Mouse (Mus musculus): ENCODE data around the gene Gm42417. TPM values are rescaled to one million over a fixed set of nuclear protein-coding genes. Genes with fewer than 3 reads are reported as not detected.

The Gm42417 gene
- polyA plus RNA-seq, 1 experiment from 2014 or later: 0.29 TPM

DNA sequence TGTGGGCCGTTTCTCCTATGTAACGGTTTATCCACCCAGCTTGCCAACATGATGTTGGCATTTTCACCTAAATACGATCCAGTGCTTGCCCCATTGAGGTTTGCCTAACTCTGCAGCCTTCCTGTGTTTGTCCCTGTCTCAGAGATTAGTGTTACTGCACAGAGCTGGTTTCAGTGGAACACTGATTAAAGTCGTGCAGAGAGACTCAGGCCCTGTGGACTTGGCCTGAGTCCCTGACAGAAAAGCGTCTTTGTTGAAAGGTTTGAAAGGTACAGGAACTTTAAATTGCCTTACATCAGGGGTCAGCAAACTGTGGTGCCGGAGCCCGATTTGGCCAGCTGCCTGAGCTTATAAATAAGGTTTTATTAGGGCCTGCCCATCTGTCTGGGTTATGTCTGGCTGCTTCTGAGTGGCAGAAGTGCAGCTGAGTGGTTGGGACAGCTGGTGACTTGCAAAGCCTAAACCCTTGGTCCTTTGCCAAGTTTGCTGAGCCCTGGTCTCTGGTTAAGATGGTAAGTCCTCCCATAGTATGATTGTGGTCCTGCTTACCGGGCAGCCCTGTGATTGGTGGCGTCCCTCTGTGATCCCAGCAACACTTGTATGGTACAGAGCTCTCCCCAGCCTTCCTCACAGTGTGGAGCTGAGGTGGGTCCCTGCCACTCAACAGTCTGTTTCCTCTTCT, 15.8 kb downstream of the Gm42417 start:
- H3K36me3 ChIP-seq (ENCODE audit: control insufficient read depth, insufficient read depth, low read length): peaks cover 43% of the 10 kb centered on the region
- no peaks in the 10 kb centered on the region for H3K4me1 ChIP-seq (replicated peaks; ENCODE audit: control insufficient read depth, insufficient read depth, low read length)
- 60% methylated on average over 9 of the region's 9 CpGs for WGBS
- ATAC-seq (ENCODE audit: low read depth): peak; percentile 41; the same call in 1 of the 2 replicates
- 0 out of 2 replicates have a peak overlapping the region, but pooled peaks have one; percentile 21 for H3K9ac ChIP-seq (ENCODE audit: low read length)
- no peak overlapping the region for H3K4me3 ChIP-seq (ENCODE audit: low read length)
- no peaks in the 10 kb centered on the region for H3K27me3 ChIP-seq (ENCODE audit: control insufficient read depth, insufficient read depth, low read depth, low read length)
- no peak overlapping the region for H3K27ac ChIP-seq (ENCODE audit: low read length)
- H3K9me3 ChIP-seq (ENCODE audit: control insufficient read depth, low read length): no peaks in the 10 kb centered on the region
- H3K4me2 ChIP-seq (ENCODE audit: low read depth, low read length): no peak overlapping the region

DNA sequence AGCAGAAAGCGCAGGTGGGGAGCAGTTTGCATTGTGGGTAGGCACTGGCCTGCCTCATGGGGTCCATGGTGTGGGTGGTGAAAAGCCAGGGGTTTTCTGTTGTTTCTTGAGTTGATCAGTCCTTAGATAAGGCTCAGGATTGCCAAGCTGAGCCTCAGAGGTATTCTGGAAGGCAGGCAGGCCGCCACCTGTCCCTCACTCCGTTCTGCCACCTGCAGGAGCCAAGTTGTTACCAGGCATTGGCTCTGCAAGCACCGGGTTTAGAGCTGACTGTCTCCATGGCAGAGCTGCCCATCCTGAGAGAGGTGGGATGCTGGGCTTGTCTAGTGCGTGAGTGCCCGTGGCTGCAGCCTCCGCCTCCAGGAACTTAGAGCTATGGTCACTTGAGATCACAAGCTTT, 17.0 kb downstream of the Gm42417 start:
- Histone ChIP-seq H3K9ac (ENCODE audit: low read length) (no peak overlapping the region), H3K27ac (ENCODE audit: low read length) (no peak overlapping the region)
- WGBS: 89% methylated on average over 7 of the region's 7 CpGs

DNA sequence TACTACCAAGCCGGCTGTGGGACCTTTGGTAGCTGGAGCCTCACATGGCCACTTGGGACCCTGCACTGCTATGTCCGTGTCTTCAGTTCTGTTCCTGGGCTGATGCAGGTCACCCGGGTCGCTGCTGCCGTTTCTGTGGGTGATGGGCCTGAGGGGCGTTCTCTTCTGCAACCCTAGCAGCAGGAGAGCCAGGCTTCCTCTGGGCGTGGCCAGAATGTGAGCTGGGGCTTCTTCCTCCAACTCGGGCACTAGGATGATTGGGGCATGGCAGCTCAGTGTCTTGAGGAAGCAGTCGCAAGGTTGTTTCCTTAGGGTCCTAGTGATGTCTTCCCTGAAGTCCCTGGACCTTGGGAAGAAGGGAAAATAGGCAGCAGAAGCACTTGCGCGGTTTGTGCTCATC, 19.6 kb downstream of the Gm42417 start:
- no peak for ATAC-seq (ENCODE audit: low read depth)
- Histone ChIP-seq H3K36me3 (ENCODE audit: control insufficient read depth, insufficient read depth, low read length) (peaks cover 30% of the 10 kb centered on the region), H3K4me2 (ENCODE audit: low read depth, low read length) (no peak overlapping the region), H3K27me3 (ENCODE audit: control insufficient read depth, insufficient read depth, low read depth, low read length) (no peaks in the 10 kb centered on the region), H3K9ac (ENCODE audit: low read length) (no peak overlapping the region), H3K4me1 (replicated peaks; ENCODE audit: control insufficient read depth, insufficient read depth, low read length) (peaks cover 4% of the 10 kb centered on the region), H3K9me3 (ENCODE audit: control insufficient read depth, low read length) (no peaks in the 10 kb centered on the region), H3K4me3 (ENCODE audit: low read length) (no peak overlapping the region), H3K27ac (ENCODE audit: low read length) (no peak overlapping the region)
- WGBS: 72% methylated on average over 11 of the region's 11 CpGs

More for the DNA sequence above, 17.0 kb downstream of the Gm42417 start:
- Histone ChIP-seq H3K4me2 (ENCODE audit: low read depth, low read length) (no peak overlapping the region), H3K4me3 (ENCODE audit: low read length) (no peak overlapping the region), H3K9me3 (ENCODE audit: control insufficient read depth, low read length) (no peaks in the 10 kb centered on the region), H3K4me1 (replicated peaks; ENCODE audit: control insufficient read depth, insufficient read depth, low read length) (no peaks in the 10 kb centered on the region), H3K36me3 (ENCODE audit: control insufficient read depth, insufficient read depth, low read length) (peaks cover 43% of the 10 kb centered on the region), H3K27me3 (ENCODE audit: control insufficient read depth, insufficient read depth, low read depth, low read length) (no peaks in the 10 kb centered on the region)
- ATAC-seq (ENCODE audit: low read depth): no peak

DNA sequence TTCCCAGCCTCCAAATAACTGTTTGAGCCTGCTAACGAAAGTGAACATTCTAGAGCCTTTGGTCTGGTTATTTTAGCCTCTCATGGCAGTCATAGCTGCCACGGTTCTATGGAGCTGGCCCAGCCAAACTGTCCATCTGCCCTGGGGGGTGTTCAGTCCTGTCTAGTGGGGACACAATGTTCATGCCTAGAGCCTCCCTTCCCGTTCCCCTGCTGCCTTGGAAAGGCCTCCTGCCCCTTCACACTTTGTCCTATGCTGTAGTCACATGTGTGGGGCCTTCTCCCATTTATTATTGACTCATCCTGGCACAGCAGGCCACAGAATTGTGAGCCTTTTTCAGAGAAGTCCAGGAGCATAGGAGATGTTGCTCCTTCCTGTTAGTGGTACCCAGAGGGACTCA, 21.0 kb downstream of the Gm42417 start:
- ATAC-seq (ENCODE audit: low read depth): no peak
- H3K36me3 ChIP-seq (ENCODE audit: control insufficient read depth, insufficient read depth, low read length): peaks cover 28% of the 10 kb centered on the region
- WGBS: 80% methylated on average over 3 of the region's 3 CpGs
- H3K27me3 ChIP-seq (ENCODE audit: control insufficient read depth, insufficient read depth, low read depth, low read length): no peaks in the 10 kb centered on the region
- no peak overlapping the region for H3K27ac ChIP-seq (ENCODE audit: low read length)
- H3K4me1 ChIP-seq (replicated peaks; ENCODE audit: control insufficient read depth, insufficient read depth, low read length): peaks cover 16% of the 10 kb centered on the region
- H3K4me2 ChIP-seq (ENCODE audit: low read depth, low read length): no peak overlapping the region
- H3K9me3 ChIP-seq (ENCODE audit: control insufficient read depth, low read length): no peaks in the 10 kb centered on the region
- H3K9ac ChIP-seq (ENCODE audit: low read length): no peak overlapping the region
- no peak overlapping the region for H3K4me3 ChIP-seq (ENCODE audit: low read length)

DNA sequence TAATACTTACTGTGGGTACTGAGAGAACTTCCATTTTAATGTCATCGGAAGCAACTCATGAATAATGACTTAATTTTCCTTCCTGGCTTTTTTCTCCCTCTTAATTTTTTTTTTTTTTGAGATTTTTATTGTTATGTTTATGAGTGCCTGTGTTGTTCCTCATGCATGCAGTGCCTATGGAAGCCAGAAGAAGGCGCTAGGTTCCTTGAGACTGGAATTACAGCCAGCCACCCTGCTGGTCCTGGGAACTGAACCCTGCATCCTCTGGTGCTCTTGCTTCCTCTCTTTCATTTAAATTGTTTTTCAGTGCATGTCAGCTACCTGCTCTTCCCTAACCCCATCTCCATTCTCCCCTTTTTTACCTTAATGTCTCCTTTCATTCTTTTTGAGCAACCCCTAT, 25.5 kb downstream of the Gm42417 start:
- Histone ChIP-seq H3K9me3 (ENCODE audit: control insufficient read depth, low read length) (no peaks in the 10 kb centered on the region), H3K27ac (ENCODE audit: low read length) (no peak overlapping the region), H3K27me3 (ENCODE audit: control insufficient read depth, insufficient read depth, low read depth, low read length) (no peaks in the 10 kb centered on the region), H3K4me1 (replicated peaks; ENCODE audit: control insufficient read depth, insufficient read depth, low read length) (peaks cover 21% of the 10 kb centered on the region), H3K4me2 (ENCODE audit: low read depth, low read length) (peak overlapping the region; percentile 83), H3K36me3 (ENCODE audit: control insufficient read depth, insufficient read depth, low read length) (no peaks in the 10 kb centered on the region; the same call in 1 of the 2 replicates), H3K9ac (ENCODE audit: low read length) (no peak overlapping the region), H3K4me3 (ENCODE audit: low read length) (peak overlapping the region; percentile 90)
- ATAC-seq (ENCODE audit: low read depth): no peak
- WGBS: 48% methylated on average over 2 of the region's 2 CpGs

DNA sequence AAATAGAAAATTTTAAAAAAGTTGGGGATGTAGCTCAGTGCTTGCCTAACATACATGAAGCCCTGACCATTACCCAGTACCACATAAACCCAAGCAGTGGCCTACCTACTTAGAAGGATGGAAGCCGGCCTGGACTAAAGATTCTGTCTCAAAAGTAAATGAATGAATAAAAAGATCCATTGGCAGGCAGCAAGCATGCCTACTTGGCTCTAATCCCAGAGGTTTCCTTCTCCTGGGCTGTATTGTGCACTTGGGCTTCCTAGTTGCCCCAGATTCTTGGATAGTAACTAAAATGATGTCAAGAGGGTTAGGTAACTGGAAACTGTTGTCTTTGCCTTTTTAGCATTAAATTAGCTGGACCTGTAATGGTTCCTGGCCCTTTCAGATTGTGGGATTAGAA, 25.9 kb downstream of the Gm42417 start:
- Histone ChIP-seq H3K9ac (ENCODE audit: low read length) (peak overlapping the region; percentile 13), H3K36me3 (ENCODE audit: control insufficient read depth, insufficient read depth, low read length) (no peaks in the 10 kb centered on the region), H3K9me3 (ENCODE audit: control insufficient read depth, low read length) (no peaks in the 10 kb centered on the region), H3K4me1 (replicated peaks; ENCODE audit: control insufficient read depth, insufficient read depth, low read length) (peaks cover 21% of the 10 kb centered on the region), H3K27ac (ENCODE audit: low read length) (no peak overlapping the region), H3K4me2 (ENCODE audit: low read depth, low read length) (peak overlapping the region; percentile 83), H3K4me3 (ENCODE audit: low read length) (peak overlapping the region; percentile 90), H3K27me3 (ENCODE audit: control insufficient read depth, insufficient read depth, low read depth, low read length) (no peaks in the 10 kb centered on the region)
- ATAC-seq (ENCODE audit: low read depth): no peak
- whole genome bisulfite sequencing: 0% methylated on average over 1 of the region's 1 CpGs

DNA sequence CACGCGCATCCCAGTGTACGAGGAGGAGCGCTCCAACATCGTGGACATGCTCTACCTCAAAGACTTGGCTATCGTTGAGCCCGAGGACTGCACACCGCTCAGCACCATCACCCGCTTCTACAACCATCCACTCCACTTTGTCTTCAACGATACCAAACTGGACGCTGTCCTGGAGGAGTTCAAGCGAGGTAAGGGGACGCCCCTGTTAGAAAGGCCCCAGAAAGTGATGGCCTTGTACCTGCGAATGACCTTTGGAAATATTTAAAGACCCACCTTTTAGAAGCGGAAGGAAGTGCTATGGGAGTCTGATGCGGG, 26.3 kb downstream of the Gm42417 start:
- ATAC-seq (ENCODE audit: low read depth): no peak
- Histone ChIP-seq H3K27me3 (ENCODE audit: control insufficient read depth, insufficient read depth, low read depth, low read length) (no peaks in the 10 kb centered on the region), H3K27ac (ENCODE audit: low read length) (no peak overlapping the region), H3K4me1 (replicated peaks; ENCODE audit: control insufficient read depth, insufficient read depth, low read length) (peaks cover 21% of the 10 kb centered on the region), H3K4me3 (ENCODE audit: low read length) (peak overlapping the region; percentile 90), H3K9ac (ENCODE audit: low read length) (peak overlapping the region; percentile 86), H3K4me2 (ENCODE audit: low read depth, low read length) (peak overlapping the region; percentile 83), H3K9me3 (ENCODE audit: control insufficient read depth, low read length) (no peaks in the 10 kb centered on the region), H3K36me3 (ENCODE audit: control insufficient read depth, insufficient read depth, low read length) (no peaks in the 10 kb centered on the region)
- under 1% methylated on average over 16 of the region's 16 CpGs for WGBS

DNA sequence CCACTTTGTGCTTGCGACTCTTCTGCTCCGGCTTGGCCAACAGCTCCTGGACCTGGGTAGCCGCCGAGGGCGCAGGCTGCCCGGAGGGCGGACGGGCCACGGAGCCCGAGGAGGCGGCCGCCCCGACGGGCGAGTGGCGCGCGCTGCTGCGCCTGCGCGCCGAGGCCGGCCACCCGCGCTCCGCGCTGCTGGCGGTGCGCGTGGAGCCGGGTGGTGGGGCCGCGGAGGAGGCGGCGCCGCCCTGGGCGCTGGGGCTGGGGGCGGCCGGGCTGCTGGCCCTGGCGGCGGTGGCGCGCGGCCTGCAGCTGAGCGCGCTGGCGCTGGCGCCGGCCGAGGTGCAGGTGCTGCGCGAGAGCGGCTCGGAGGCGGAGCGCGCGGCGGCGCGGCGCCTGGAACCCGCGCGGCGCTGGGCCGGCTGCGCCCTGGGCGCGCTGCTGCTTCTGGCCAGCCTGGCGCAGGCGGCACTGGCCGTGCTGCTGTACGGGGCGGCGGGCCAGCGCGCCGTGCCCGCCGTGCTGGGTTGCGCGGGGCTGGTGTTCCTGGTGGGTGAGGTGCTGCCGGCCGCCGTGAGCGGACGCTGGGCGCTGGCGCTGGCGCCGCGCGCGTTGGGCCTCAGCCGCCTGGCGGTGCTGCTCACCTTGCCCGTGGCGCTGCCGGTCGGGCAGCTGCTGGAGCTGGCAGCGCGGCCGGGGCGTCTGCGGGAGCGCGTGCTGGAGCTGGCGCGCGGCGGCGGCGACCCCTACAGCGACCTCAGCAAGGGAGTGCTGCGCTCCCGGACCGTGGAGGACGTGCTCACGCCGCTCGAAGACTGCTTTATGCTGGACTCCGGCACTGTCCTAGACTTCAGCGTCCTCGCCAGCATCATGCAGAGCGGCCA, 26.9 kb downstream of the Gm42417 start:
- H3K9me3 ChIP-seq (ENCODE audit: control insufficient read depth, low read length): no peaks in the 10 kb centered on the region
- peaks cover 21% of the 10 kb centered on the region for H3K4me1 ChIP-seq (replicated peaks; ENCODE audit: control insufficient read depth, insufficient read depth, low read length)
- H3K36me3 ChIP-seq (ENCODE audit: control insufficient read depth, insufficient read depth, low read length): no peaks in the 10 kb centered on the region
- peak overlapping the region; percentile 86 for H3K9ac ChIP-seq (ENCODE audit: low read length)
- H3K4me3 ChIP-seq (ENCODE audit: low read length): peak overlapping the region; percentile 90
- peak overlapping the region; percentile 97 for H3K27ac ChIP-seq (ENCODE audit: low read length)
- 0% methylated on average over 55 of the region's 126 CpGs for WGBS
- peak overlapping the region; percentile 83 for H3K4me2 ChIP-seq (ENCODE audit: low read depth, low read length)
- ATAC-seq (ENCODE audit: low read depth): peak; percentile 61
- H3K27me3 ChIP-seq (ENCODE audit: control insufficient read depth, insufficient read depth, low read depth, low read length): no peaks in the 10 kb centered on the region

DNA sequence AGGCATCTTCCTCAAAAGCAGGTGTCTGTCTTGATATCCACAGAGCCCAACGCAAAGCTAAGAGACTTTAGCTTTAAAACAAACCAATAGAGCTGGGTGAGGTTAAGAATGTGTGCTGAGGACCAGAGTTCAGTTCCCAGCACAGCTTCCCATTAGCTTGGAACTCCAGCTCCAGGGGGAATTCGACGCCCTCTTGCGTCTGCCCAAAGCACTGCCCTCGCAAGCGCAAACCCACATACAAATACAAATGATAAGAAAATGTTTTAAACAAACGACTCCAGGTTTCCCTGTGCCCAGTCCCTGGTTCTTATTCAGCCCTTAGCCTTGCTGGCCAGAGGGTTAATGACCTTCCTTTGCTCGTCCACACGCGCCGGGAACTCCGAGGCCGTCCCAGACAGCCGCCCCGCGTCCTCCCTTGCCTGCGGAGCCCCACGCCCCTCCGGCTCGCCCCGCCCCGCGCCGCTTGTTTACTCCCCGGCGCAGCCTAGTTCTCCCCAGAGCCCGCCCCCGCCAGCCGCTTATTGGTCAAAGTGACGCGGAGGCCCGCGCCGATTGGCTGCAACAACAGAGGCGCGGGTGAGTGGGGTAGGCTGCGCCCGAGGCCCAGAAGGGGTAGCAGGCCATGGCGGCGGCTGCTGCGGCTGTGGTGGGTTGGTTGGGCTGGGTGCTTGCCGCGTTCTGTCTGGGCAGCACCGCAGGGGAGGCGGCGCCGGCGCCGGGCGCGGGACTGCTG, 27.8 kb downstream of the Gm42417 start, which contains the start of gene Cnnm3:
Gene Cnnm3, plus strand, starts transcription at position 579 of the 733 bp plus-strand sequence.
- Histone ChIP-seq H3K9me3 (ENCODE audit: control insufficient read depth, low read length) (no peaks in the 10 kb centered on the region), H3K27me3 (ENCODE audit: control insufficient read depth, insufficient read depth, low read depth, low read length) (no peaks in the 10 kb centered on the region), H3K9ac (ENCODE audit: low read length) (peak within 1 kb of the TSS; percentile 86), H3K36me3 (ENCODE audit: control insufficient read depth, insufficient read depth, low read length) (no peaks in the 10 kb centered on the region), H3K27ac (ENCODE audit: low read length) (peak within 1 kb of the TSS; percentile 97), H3K4me1 (replicated peaks; ENCODE audit: control insufficient read depth, insufficient read depth, low read length) (peaks cover 21% of the 10 kb centered on the region), H3K4me3 (ENCODE audit: low read length) (peak within 1 kb of the TSS; percentile 90), H3K4me2 (ENCODE audit: low read depth, low read length) (peak within 1 kb of the TSS; percentile 83)
- 1% methylated on average over 50 of the region's 51 CpGs for WGBS
- peak; percentile 99 for ATAC-seq (ENCODE audit: low read depth)

All from lung, embryonic 16.5 days (tissue).